Mouse (Mus musculus) thymus, postnatal 4 days (tissue): ENCODE results near the gene Myo15b.

Source experiments
- DNase-seq: peaks from one replicate; pipeline ENCODE4 v3.0.0; 2021

The Myo15b gene

DNA sequence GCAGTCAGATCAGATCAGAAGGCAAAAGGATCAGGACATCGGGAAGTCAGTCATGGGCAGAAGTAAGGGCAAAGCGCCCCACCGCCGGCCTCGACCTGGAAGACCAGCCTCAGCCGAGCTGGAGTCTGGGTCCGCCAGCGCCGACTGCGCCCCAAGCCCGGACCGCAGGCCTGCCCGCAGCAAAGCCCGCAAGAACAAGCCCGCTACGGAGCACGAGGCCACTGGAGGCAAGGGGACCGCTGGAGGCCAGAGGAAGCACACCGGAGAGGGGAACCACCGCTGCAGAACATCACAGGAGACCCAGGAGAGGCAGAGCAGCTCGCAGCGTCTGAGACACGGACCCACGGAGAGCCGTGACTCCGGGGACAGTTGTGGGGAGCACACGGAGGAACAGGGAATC lies at the start of gene Myo15b:
Gene Myo15b (plus strand): TSS at position 53 of the 400 bp plus-strand sequence.
- no peak for DNase-seq

DNA sequence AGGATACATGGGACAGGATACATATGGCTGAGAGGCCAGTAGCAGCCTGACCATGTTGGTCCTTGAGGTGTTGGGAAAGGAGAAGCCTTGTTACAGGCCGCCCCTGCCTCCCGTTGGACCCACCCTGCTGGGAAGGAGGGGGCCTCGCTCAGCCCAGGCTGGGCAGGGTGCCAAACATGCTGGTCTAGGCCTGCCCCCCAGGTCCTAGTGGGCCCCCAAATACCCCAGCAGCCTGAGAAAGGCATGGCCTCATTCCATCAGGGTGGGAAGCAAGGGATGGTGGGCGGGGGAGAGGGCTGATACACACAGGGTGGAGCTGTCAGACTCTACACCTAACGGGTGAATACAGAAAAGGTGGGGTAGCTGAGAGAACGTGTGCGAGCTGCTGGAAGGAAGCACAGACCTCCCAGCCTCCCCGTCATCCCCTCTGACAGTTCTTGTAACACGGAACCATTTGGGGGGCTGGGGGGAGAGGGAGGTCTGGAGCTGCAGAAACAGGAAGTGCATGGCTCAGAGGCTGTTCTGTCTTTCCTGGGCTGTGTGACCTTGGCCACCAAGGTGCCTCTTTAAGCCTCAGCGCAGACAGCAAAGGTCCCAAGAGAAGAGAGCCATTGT lies 49.4 kb upstream of the Myo15b start:
- DNase-seq: no peak

DNA sequence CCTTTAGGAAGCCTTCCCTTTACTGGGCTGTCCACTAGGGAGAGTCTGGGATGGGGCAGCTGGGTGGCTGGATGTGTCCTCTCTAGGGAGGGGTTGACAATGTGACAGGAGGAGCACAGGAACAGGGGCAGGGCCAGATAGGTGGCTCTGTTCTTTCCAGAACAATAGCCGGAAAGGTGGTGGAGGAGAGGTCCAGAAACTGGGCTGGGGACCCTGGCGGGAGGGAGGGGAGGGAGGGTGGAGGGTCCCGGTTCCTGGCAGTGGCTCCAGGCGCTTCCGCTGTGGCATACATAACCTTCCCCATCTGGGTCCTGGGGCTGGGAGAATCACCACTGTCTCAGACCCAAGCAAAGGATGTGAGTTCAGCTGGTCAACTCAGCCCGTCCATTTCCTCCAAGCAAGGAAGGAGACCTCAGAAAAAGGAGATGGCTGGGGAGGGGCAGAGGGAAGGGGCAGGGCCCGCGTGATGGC lies 48.9 kb upstream of the Myo15b start:
- no peak for DNase-seq

DNA sequence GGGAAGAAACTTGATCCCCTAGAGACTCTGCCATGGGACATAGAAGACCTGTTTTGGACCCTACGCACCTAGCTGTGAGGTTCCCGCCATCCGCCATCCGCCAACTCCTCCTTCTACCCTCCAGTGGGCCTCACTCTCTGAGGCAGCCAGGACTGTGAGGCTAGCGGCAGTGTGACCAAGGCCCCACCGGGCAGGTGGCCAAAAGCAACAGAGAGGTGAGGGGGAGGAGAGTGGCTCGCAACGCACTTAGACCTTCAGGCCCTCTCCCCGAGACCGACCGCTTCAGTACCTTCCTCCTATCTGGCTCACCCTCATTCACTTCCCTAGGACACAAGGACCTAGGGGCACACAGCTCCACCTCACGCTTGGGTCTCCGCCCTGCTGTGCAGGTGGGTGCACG lies 47.8 kb upstream of the Myo15b start:
- DNase-seq: no peak

DNA sequence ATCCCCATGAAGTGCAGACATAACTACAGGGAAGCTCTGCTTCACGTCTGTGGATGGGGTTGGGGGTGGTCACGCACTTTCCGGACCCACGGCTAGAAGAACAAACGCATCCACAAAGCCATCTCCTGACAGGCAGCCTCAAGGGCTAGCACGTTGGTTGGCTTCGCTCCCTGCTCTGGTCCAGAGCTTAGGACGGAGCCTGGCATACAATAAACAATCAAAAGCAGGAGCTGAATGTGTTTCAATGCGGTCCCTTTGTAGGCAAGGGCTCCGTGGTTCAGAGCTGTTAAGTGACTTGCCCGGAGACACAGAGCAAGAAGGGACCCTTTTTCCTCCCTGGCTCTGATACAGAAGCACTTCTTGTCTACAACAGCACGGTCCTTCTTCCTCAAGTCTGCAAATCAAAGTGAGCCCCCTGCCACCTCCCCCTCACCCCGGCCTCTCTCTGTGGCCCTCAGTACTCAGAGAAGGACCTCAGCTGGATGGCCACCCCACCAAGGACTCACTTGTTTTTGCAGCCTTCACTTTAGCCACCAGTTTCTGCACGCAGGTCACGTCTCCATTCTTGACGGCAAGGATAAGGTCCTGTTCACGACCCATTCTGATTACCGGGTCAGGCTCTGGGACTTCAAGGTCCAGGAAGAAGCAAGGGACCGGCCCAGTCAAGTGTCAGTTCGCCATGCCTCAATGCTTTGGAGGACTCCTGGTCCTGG lies 46.7 kb upstream of the Myo15b start:
- DNase-seq: no peak

DNA sequence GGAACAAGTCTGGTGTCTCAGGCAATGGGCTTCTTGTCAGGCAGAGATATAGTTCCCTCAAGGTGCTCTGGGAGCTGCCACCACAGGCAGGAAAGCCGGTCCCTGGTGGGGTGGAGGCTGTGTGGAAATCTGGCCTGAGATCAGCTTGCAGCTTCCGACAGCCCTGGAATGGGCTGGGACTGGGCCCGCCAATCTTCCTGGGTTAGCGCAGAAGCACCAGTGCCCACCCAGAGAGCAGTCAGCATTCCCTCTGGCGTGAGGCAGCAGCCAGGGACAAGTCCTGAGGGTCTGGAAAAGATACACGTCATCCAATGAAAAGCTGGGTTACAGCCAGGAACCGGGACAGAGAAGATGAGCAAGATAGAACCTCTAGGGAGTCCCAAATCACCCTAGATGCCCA lies 46.1 kb upstream of the Myo15b start:
- DNase-seq: no peak

DNA sequence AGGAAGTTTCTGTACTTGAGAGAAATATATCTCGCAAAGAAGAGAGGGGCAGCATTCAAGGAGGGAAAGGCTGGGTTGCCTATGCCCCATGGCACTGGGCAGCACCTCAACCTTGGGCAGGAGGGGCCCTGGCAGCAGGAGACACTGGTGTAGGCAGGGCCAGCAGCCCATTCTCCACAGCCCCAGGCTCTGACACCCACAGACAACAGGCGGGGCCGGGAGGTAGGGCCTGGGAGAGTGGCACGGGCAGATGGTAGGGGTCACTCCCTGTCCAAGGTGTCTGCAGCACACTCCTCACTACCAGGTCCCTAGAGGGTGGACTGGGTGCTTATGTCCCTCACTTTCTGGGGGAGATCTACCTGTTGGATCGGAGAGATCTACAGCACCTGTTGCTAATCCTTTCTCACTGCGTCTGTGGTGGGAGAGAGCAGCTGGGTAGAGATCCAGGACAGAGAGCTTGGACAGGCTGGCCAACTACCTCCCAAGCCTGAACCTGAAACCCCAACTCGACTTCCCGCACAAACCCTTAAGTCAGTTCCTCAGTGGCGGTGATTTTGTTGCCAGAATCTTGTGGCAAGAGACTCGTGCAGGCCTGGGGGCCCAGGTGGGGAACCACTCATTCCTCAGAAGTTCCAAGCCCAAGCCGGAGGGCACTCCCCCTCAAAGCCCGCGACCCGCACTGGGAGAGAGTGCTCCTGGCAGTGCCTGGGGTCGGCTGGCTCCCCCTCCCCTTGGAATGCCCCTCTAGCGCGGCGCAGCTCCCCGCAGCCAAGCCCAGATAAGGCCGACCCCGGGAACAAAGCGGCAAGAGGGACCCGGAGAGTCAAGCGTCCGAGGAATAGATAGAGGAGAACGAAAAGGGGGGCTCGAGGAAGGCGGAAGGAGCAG lies 45.4 kb upstream of the Myo15b start:
- DNase-seq: no peak

DNA sequence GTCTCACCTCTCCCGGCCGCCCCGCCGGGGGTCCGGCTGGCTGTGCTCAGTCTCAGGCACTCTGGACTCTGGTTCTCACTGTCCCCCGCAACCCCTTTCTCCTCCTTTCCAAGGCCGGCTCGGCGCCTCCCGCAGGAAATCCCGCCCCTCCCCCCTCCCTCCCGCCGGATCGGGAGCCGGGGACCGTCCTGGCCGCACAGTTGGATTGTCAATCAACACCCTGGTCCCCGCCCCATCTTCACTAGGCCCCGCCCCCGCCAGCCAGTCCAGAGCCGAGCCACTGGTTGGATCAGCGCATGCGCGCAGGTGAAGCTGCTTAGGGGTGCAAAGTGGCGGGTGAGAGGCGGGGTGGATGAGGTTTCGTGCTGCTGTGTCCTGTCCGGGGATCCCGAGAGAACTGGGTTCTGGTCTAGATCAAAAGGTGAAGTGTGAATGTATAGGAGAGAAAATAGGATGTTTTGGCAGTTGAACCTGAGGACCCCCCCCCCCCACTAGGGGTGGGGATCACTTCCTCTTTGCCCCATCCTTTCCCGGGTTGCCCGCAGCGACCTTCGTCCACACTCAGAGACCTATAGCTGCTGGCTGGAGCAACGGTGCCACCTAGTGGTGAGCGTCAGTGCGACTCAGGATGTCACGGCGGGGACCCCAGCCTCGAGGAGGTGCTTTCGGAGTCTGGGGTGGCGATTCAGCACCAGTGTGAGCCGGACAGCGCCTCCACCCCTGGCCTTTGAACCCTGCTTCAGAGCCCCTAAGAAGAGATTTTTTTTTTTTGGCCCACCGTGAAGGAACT lies 44.5 kb upstream of the Myo15b start, which contains the start of gene Caskin2:
Gene Caskin2 (minus strand): TSS at position 133 of the 790 bp plus-strand sequence.
- peak; percentile 98 for DNase-seq

DNA sequence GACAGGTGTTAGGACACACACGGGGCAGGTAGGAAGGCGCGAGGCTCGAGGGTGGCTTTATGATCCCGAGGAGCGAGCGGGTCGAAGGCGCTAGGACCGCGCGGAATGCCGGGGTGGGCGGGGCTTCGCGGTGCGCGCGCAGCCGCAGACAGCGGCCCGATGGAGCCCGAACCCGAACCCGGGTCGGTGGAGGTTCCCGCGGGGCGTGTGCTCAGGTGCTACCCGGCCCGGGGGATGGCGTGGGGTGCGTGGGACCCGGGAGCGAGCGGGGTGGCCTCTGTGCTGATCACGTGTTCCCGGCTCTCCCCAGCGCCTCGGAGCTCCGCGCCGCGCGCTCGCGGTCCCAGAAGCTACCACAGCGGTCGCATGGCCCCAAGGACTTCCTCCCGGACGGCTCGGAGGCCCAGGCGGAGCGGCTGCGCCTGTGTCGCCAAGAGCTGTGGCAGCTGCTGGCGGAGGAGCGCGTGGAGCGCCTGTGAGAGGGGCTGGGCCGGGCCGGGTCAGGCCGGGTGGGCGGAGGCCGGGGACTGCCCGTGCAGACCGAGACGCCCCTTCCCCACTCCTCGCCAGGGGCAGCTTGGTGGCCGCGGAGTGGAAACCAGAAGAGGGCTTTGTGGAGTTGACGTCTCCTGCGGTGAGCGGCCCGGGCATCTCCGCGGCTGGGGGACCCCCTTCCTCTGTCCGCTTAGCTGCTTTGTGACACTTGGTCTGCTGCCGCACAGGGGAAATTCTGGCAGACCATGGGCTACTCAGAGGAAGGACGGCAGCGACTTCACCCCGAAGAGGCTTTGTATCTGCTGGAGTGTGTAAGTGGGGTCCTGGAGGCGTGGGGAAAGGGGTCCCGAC lies 43.4 kb upstream of the Myo15b start, which contains the start of gene Tsen54:
Gene Tsen54 (plus strand): TSS at position 120 of the 846 bp plus-strand sequence.
- peak; percentile 92 for DNase-seq

DNA sequence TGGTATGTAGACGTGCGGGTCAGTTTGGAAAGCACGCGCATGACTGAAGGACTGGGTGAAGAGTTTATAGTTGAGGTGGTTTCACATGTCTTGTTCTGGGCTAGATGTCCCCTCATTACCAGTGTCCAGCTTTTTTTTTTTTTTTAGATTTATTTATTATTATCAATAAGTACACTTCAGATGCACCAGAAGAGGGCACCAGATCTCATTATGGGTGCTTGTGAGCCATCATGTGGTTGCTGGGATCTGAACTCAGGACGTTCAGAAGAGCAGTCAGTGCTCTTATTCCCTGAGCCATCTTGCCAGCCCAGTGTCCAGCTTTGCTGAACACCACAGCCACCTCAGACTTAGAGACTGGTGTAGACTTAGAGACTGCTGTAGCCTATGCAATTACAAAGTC lies 40.9 kb upstream of the Myo15b start:
- no peak for DNase-seq

DNA sequence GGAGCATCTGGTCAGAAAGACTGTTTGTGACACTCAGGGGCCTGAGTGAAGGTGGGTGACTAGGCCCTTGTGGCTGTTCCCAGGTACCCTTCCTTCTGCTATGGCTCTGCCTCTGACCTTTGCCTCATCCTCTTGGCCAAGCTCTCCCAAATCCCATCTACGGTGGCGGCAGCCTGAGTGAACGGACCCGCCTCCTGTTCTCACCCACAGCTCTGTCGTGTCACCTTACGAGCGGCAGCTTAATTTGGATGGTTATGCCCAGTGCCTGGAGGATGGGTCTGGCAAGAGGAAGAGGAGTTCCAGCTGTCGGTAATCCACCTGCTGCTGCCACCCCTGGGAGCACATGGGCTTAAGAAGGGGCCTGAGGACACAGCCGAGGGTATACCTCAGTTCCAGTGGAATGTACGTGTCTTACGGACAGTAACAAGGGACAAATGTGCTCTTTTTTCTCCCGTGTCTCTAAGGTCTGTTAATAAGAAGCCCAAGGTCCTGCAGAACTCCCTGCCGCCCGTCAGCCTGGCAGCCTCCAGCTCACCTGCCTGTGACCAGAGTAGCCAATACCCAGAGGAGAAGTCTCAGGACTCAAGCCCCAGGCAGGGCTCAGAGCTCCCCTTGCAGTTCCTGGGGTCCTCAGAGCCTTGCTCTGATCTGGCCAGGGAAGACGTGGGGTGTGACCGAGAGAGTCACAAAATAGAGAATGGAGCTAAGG lies 38.1 kb upstream of the Myo15b start:
- no peak for DNase-seq

DNA sequence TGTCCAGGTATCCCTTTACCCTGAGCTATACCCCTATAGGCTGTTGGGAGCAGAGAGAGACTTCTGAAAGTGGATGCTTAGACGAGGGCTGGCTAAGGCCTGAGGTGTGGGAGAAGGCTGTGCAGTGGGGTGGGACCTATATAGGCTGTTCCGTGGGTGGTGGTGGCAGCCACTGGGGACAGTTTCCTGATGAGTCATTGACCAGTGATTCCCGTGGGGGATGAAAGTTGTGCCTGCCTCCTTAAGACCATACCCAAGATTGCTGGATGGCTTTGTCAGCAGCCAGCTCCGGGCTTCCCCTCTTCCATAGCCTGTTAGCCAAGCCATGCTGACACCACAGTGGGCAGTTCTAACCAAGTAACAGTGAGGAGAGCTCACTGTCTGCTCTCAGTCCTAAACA lies 37.2 kb upstream of the Myo15b start:
- no peak for DNase-seq

DNA sequence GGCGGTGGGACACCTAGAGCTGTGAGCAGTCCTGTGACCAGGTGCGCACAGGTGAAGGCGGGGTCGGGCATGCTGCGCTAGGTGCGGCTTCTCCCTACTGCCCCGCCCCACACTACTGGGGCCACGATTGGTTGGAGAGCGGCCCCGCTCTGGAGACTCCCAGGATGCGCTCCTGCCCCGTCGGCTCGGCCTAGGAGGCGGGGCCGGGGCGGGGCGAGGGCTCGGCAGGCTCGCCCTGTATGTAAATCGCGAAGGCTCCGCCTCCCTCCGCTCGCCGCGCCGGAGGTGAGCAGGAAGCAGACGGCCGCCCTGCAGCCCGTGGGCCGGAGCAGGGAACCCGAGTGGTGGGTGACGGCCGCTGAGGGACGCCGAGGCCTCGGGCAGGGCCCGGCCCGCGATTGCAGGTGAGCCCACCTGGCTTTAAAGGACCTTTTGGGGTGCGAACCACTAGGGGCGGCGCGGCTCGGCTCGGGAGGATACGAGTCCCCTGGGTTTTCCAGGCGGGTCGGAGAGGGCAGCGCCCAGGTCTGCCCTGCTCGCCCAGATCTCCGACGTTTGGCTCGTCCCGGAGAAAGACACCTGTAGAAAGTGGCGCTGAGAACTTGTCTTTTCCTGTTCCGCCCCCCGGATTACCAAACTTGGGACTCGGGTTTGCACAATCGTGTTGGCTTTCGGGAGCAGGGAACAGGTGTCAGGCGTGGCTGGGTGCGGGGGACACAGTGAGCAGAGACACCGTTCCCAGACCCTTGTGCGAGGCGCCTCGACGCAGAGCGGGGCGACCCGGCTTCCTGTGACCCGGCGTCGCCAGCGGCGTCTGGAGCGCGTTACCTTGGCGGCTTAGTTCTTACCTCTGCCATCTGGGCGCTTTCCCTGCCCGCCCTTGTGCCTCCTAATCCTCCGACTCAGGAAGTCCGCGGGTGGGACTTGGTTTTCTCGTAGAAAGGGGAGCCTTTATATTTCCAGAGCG lies 34.1 kb upstream of the Myo15b start, which contains the start of gene Llgl2:
Gene Llgl2 (plus strand): TSS at position 276 of the 967 bp plus-strand sequence.
- DNase-seq: peak; percentile 93

DNA sequence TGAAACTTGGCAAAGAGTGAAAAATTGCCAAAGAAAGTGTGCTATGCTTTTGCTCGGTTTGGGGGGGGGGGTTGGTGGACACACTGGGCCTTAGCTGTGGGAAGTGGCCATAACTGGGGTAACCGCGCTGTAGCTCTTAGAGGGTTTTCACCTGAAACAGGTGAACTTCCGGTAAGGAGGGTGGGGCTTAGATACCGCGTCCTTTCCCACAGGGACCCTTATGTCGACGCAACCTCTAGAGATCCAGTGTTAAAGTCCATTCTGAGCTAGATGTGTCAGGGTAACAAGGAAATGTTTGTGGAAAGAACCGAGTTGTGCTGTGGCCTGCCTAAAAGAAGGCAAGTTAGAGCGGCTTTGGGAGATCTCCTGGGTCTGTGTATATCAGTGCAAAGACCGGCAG lies 33.4 kb upstream of the Myo15b start:
- no peak for DNase-seq

DNA sequence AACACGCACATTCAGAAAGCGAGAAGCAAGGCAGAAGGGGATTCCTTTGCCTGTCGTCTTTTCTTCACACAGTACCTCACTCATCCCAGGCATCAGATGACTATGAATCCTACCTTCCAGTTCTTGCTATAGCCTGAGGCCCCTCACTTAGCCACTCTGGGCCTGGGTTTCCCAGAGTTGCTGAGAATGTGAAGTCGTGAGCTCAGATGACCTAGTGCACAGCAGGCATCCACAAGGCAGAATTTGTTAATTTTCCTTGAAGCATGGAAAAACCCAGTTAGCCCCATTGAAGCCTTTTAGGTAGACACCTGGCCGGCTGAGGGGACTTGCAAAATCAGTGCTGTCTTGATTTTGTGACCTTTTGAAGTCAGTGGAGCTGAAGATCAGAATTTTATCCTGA lies 31.7 kb upstream of the Myo15b start:
- no peak for DNase-seq

DNA sequence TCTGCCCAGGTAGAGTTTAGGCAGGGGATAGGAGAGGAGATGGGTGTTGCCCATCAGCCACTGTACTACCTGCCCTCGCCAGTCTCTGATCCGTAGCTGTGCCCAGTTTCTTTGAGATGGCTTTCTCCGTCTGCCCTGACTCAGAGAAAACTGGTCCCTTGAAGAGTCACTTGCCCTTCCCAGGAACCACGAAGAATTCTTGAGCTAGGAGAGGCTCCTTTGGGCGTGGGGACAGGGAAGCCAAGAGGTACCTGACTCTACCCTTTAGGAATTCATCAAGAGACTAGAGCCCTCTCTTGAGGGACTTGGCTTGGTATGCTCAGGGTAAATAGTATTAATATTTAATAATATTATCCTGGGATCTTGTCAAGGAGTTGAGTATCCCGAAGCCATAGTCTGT lies 30.6 kb upstream of the Myo15b start:
- DNase-seq: no peak

DNA sequence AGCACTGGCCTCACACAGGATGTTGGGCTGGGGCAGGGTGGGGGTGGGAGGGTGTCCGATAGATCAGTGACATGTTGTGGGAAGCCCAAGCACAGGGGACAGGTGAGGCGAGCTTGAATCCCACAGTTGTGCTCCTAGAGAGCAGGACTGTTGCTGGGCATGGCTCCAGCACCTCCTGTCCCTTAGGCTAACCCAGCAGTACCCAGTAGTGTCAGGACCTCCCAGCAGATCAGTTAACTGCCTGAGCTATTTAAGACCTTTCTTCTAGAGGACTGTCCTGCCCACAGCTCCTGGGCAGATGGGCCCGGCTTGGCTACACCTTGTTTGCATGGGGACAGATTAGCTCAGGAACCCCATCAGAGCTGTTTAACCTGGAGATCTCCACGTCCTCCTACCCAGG lies 29.2 kb upstream of the Myo15b start:
- no peak for DNase-seq

DNA sequence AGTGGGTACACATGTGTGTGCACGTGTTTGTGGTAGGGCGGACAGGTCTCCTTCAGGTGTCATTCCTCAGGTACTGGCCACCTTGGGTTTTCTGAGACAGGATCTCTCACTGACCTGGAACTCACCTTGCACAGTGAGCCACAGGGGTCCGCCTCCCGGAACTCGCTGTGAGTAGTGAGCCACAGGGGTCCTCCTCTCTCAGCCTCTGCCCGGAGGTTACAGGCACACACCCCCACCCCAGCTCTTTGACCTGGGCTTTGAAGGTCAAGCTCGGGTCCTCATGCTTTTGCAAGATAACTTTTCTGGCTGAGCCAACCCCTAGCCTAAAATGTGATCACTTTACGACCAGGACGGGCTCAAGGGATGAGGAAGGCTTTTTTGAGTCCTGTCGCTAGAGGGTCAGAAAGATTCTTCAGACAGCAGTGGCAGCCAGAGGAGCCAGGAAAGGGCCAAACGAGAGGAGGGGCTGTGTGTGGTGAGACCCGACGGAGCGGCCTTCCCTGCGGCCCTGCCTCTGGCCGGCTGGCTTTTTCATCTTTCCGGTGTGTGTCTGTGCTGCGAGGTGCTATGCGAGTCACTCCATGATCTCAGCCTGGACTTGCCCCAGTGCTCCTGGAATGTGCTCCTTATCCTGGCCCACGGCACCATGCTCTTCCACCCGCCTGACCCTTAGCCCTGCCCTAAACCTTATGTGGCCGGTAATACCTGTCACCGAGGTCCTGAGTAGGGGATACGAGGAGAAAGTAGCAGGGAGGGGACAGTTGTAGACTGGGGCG lies 27.5 kb upstream of the Myo15b start:
- no peak for DNase-seq

DNA sequence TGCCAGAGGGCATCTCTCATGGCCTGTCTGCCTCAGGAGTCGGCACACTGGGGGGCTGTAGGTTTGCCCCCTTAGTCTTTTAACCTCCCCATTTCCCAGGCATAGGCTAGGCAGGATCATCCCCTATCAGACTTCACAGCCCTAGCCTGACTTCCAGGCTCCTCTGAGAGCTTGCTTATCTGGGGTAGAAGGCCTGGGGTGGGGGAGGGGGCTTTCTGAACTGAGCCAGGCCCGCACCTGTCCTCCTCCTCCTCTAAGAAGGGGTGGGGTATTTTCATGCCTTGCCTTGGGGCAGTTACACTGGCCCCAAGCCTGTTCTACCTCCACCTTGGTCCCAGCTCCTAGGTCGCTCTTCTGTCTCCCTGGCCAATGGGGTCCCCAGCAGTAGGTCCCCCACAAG lies 26.7 kb upstream of the Myo15b start:
- DNase-seq: no peak
